22 mouse cellular contexts compared by ENCODE assay signal in genomic region chr9:75561040-75561669, GRCm38 (mm10). TPM values are rescaled to one million over a fixed set of nuclear protein-coding genes. Genes with fewer than 3 reads are reported as not detected.
DNase-seq lines count a peak whose midpoint lies in the region; ATAC-seq and TF ChIP-seq lines count a peak whose summit lies in the region.
"Had no signal": no experiment of that assay in that cellular context is flagged by ENCODE, and none has a peak within 500 bp of the region (broad histone marks: within the 10 kb centered on the region; RNA-seq: fewer than 3 reads in every experiment).

No protein-coding gene starts in this region.

- H3K9me3 ChIP-seq in megakaryocyte, embryonic 14.5 days: no peaks in the 10 kb centered on the region
- H3K9me3 ChIP-seq: forebrain, embryonic 10.5 days; forebrain, embryonic 15.5 days; hindbrain, embryonic 10.5 days; hindbrain, embryonic 13.5 days had no signal

- DNase-seq in heart, adult 11 months: peak; percentile 91
- no peak for DNase-seq in heart, postnatal 36 days
- peak; percentile 87 for DNase-seq in lung, postnatal 25 days (ENCODE audit: low spot score)
- no peak for DNase-seq in frontal cortex, postnatal 36 days (ENCODE audit: low spot score in 2 of 2)
- DNase-seq in left cerebral cortex, adult 2 months (ENCODE audit: extremely low spot score in 1 of 2, low spot score in 2 of 2): no peak
- DNase-seq: adrenal gland, adult 2 months; adrenal gland, postnatal 14 days; cerebellum, adult 11-12 months; cerebellum, adult 8-10 months; cerebellum, postnatal 14 days; gastrocnemius, postnatal 10 days; gastrocnemius, postnatal 36 days had no signal

- no peak for TF ChIP-seq CTCF in left cerebral cortex, adult 2 months (IDR thresholded peaks at IDR 0.05)

- peaks cover 9% of the 10 kb centered on the region for H3K36me3 ChIP-seq in megakaryocyte, embryonic 14.5 days (replicated peaks; ENCODE audit: low read length)
- H3K36me3 ChIP-seq: forebrain, embryonic 10.5 days; forebrain, embryonic 15.5 days; hindbrain, embryonic 10.5 days; hindbrain, embryonic 13.5 days had no signal

- ATAC-seq in megakaryocyte, adult 5-6 weeks (ENCODE audit: poor library complexity, severe bottlenecking): no peak
- ATAC-seq: CD4-positive, CD25-positive, alpha-beta regulatory T cell, adult 4 months; forebrain, embryonic 15.5 days; hindbrain, embryonic 16.5 days had no signal

- H3K27me3 ChIP-seq in megakaryocyte, embryonic 14.5 days (replicated peaks): peaks cover 3% of the 10 kb centered on the region
- H3K27me3 ChIP-seq: forebrain, embryonic 15.5 days; hindbrain, embryonic 13.5 days had no signal

- intact Hi-C loops in heart, postnatal 36 days (cut with DNase I): loop anchor here (2.0 kb wide), 1 partner anchor 20 kb away; no protein-coding TSS in a partner anchor
- intact Hi-C loops in left cerebral cortex, adult 2 months (cut with DNase I): no loop called here

- H3K27ac ChIP-seq in left cerebral cortex, adult 2 months: no peak overlapping the region
- H3K27ac ChIP-seq: forebrain, embryonic 10.5 days; forebrain, embryonic 15.5 days; hindbrain, embryonic 10.5 days; hindbrain, embryonic 13.5 days had no signal

- H3K4me1 ChIP-seq in megakaryocyte, embryonic 14.5 days: peaks cover 64% of the 10 kb centered on the region

- H3K4me3 ChIP-seq in megakaryocyte, embryonic 14.5 days (replicated peaks): peak overlapping the region; percentile 72
- H3K4me3 ChIP-seq in left cerebral cortex, adult 2 months: no peak overlapping the region
- H3K4me3 ChIP-seq: forebrain, embryonic 10.5 days; forebrain, embryonic 15.5 days; hindbrain, embryonic 10.5 days; hindbrain, embryonic 13.5 days had no signal

RNA-seq across cellular contexts. Expression of gene Tmod3, which starts 1.7 kb away (rescaled TPM):
- total RNA-seq in heart, postnatal 36 days (2021): 10 to 100 TPM; 65.4 to 68.9 TPM
- polyA plus RNA-seq in megakaryocyte, embryonic 14.5 days (2012; ENCODE audit: insufficient read depth, low replicate concordance): 3.0 and 11.0 TPM in 2 replicates
- total RNA-seq in megakaryocyte, adult 5-6 weeks (2015): 100 and 101 TPM in 2 replicates
- total RNA-seq in megakaryocyte, adult 5-6 weeks (2017): 102 and 121 TPM in 2 replicates
- total RNA-seq in left cerebral cortex, adult 2 months (2021): 10 to 100 TPM; 43.6 to 62.5 TPM

RNA-seq across cellular contexts. Expression of gene Tmod2, which starts 50.0 kb away (rescaled TPM):
- 1 to 10 TPM; 3.8 to 4.8 TPM for total RNA-seq in heart, postnatal 36 days (2021)
- not detected in 2 replicates for polyA plus RNA-seq in megakaryocyte, embryonic 14.5 days (2012; ENCODE audit: insufficient read depth, low replicate concordance)
- not detected in 2 replicates for total RNA-seq in megakaryocyte, adult 5-6 weeks (2015)
- 0.41 TPM in 1 of 2 replicates, not detected in the other for total RNA-seq in megakaryocyte, adult 5-6 weeks (2017)
- 100 to 1,000 TPM; 354 to 358 TPM for total RNA-seq in left cerebral cortex, adult 2 months (2021)
- total RNA-seq: granulocyte monocyte progenitor cell, adult 5-6 weeks; MEL had no signal

Comparison
In these comparisons a context has a peak if more than half of its experiments do, and no peak if none do; other contexts are left out.
1. DNase-seq: peak in heart, adult 11 months (single experiment) and lung, postnatal 25 days (single experiment); none in heart, postnatal 36 days (0 of 2), frontal cortex, postnatal 36 days (0 of 2) and left cerebral cortex, adult 2 months (0 of 2).
2. RNA of gene Tmod2, which starts 50.0 kb away (total RNA-seq): 354 to 358 TPM in left cerebral cortex, adult 2 months; 3.8 to 4.8 TPM in heart, postnatal 36 days and 0.41 TPM in megakaryocyte, adult 5-6 weeks; every median in the first group is over 10 times any median in the second.